Mouse (Mus musculus) C2C12 (cell line): ENCODE results near the gene Aspn. TPM values are rescaled to one million over a fixed set of nuclear protein-coding genes. Genes with fewer than 3 reads are reported as not detected.

Experiments used
- H3K27me3 ChIP-seq: one replicate; pipeline ENCODE4 v1.6.1; 2011; ENCODE audit not compliant: control insufficient read depth, insufficient read depth, insufficient read length
- H3K36me3 ChIP-seq: one replicate; pipeline ENCODE4 v1.6.1; 2011; ENCODE audit not compliant: control insufficient read depth, insufficient read depth
- H3K4me3 ChIP-seq: one replicate; pipeline ENCODE4 v1.5.1; 2011; ENCODE audit warnings: mild to moderate bottlenecking, control low read depth; ENCODE audit not compliant: poor library complexity, insufficient read depth, severe bottlenecking
- H3K79me2 ChIP-seq: one replicate; pipeline ENCODE4 v1.6.1; 2011; ENCODE audit not compliant: control insufficient read depth, insufficient read depth
- H3K79me3 ChIP-seq: one replicate; pipeline ENCODE4 v1.6.1; 2011; ENCODE audit warnings: low read depth, control low read depth
- H3ac ChIP-seq: one replicate; pipeline ENCODE3; 2011; ENCODE audit warnings: low read depth; ENCODE audit not compliant: control insufficient read depth, insufficient read length
- CEBPB ChIP-seq: IDR thresholded peaks from one replicate; pipeline ENCODE4 v1.6.1; 2011; ENCODE audit warnings: low read depth, mild to moderate bottlenecking, control low read depth, moderate library complexity
- CTCF ChIP-seq: IDR thresholded peaks from one replicate; pipeline ENCODE4 v1.5.1; 2011; ENCODE audit not compliant: control insufficient read depth, insufficient read depth, insufficient read length
- FOSL1 ChIP-seq: IDR thresholded peaks from one replicate; pipeline ENCODE4 v1.8.0; 2011; ENCODE audit warnings: mild to moderate bottlenecking, low read length; ENCODE audit not compliant: poor library complexity, insufficient read depth, severe bottlenecking
- MAX ChIP-seq: IDR thresholded peaks from one replicate; pipeline ENCODE4 v1.6.1; 2011; ENCODE audit warnings: mild to moderate bottlenecking, control low read depth
- MYOD1 ChIP-seq: IDR thresholded peaks from one replicate; pipeline ENCODE4 v1.6.1; 2011; ENCODE audit warnings: low read depth; ENCODE audit not compliant: control insufficient read depth, insufficient read length
- MYOG ChIP-seq: IDR thresholded peaks from one replicate; pipeline ENCODE4 v1.6.1; 2011; ENCODE audit not compliant: control insufficient read depth, insufficient read length; ENCODE audit errors: extremely low read depth
- USF1 ChIP-seq: IDR thresholded peaks from one replicate; pipeline ENCODE4 v1.6.1; 2011; ENCODE audit warnings: low read depth, mild to moderate bottlenecking, control low read depth, moderate library complexity
- polyA plus RNA-seq: library from polyadenylated mRNA; unstranded; fragments of >200 nt; fragmentation: generic; extraction: Trizol; gene quantifications from one replicate; pipeline ENCODE4 v1.2.1, GENCODE M21; 2012; ENCODE audit warnings: missing spikeins

Aspn gene
- polyA plus RNA-seq, 1 experiment, result 0.14 TPM

- Histone ChIP-seq H3ac (no peak overlapping the region), H3K79me3 (no peaks in the 10 kb centered on the region), H3K4me3 (no peak overlapping the region), H3K36me3 (no peaks in the 10 kb centered on the region), H3K79me2 (no peaks in the 10 kb centered on the region), H3K27me3 (no peaks in the 10 kb centered on the region)
- TF ChIP-seq MYOD1 (peak; percentile 93), CEBPB (no peak), FOSL1 (no peak), MAX (no peak), MYOG (no peak)
Observed at GRCm38 (mm10) chr13:49554519-49554918, 10.3 kb downstream of the Aspn start.

GRCm38 (mm10) chr13:49556203-49556602, 12.0 kb downstream of the Aspn start:
- Histone ChIP-seq H3K79me2 (no peaks in the 10 kb centered on the region), H3ac (no peak overlapping the region), H3K79me3 (no peaks in the 10 kb centered on the region), H3K27me3 (no peaks in the 10 kb centered on the region), H3K4me3 (no peak overlapping the region), H3K36me3 (no peaks in the 10 kb centered on the region)
- no peak for TF ChIP-seq MYOD1
- TF ChIP-seq USF1, result peak; percentile 29
- TF ChIP-seq CTCF, result no peak

GRCm38 (mm10) chr13:49556924-49557323, 12.7 kb downstream of the Aspn start:
- H3ac ChIP-seq, result no peak overlapping the region
- TF ChIP-seq CTCF, result no peak
- no peak for TF ChIP-seq USF1
- TF ChIP-seq FOSL1, result peak; percentile 47
- TF ChIP-seq MYOG, result no peak
- no peaks in the 10 kb centered on the region for H3K36me3 ChIP-seq
- no peaks in the 10 kb centered on the region for H3K79me3 ChIP-seq
- H3K27me3 ChIP-seq, result no peaks in the 10 kb centered on the region
- H3K4me3 ChIP-seq, result no peak overlapping the region
- no peaks in the 10 kb centered on the region for H3K79me2 ChIP-seq

GRCm38 (mm10) chr13:49559185-49559584, 14.9 kb downstream of the Aspn start:
- H3ac ChIP-seq, result no peak overlapping the region
- H3K79me3 ChIP-seq, result no peaks in the 10 kb centered on the region
- H3K36me3 ChIP-seq, result no peaks in the 10 kb centered on the region
- H3K4me3 ChIP-seq, result no peak overlapping the region
- TF ChIP-seq FOSL1 (no peak), CTCF (peak; percentile 70)
- H3K27me3 ChIP-seq, result no peaks in the 10 kb centered on the region
- H3K79me2 ChIP-seq, result no peaks in the 10 kb centered on the region

GRCm38 (mm10) chr13:49560886-49561285, 16.6 kb downstream of the Aspn start:
- H3K4me3 ChIP-seq, result no peak overlapping the region

GRCm38 (mm10) chr13:49564347-49564746, 20.1 kb downstream of the Aspn start:
- no peak overlapping the region for H3ac ChIP-seq
- H3K27me3 ChIP-seq, result no peaks in the 10 kb centered on the region
- no peaks in the 10 kb centered on the region for H3K36me3 ChIP-seq
- no peaks in the 10 kb centered on the region for H3K79me3 ChIP-seq
- no peaks in the 10 kb centered on the region for H3K79me2 ChIP-seq
- no peak overlapping the region for H3K4me3 ChIP-seq
- TF ChIP-seq MYOG (no peak), FOSL1 (no peak), MYOD1 (no peak)

More at GRCm38 (mm10) chr13:49560886-49561285, 16.6 kb downstream of the Aspn start:
- H3K36me3 ChIP-seq, result no peaks in the 10 kb centered on the region
- no peak for TF ChIP-seq MYOG
- no peak for TF ChIP-seq FOSL1
- TF ChIP-seq CEBPB, result no peak
- no peaks in the 10 kb centered on the region for H3K79me3 ChIP-seq
- no peaks in the 10 kb centered on the region for H3K79me2 ChIP-seq
- H3ac ChIP-seq, result no peak overlapping the region
- no peaks in the 10 kb centered on the region for H3K27me3 ChIP-seq

- TF ChIP-seq USF1 (no peak), MAX (no peak), MYOD1 (no peak), MYOG (no peak), CEBPB (no peak), FOSL1 (no peak), CTCF (no peak)
- Histone ChIP-seq H3K27me3 (no peaks in the 10 kb centered on the region), H3K4me3 (no peak overlapping the region), H3K79me3 (no peaks in the 10 kb centered on the region), H3K36me3 (no peaks in the 10 kb centered on the region), H3K79me2 (no peaks in the 10 kb centered on the region), H3ac (no peak overlapping the region)
Observed at GRCm38 (mm10) chr13:49570371-49570770, 26.1 kb downstream of the Aspn start.
